Mouse (Mus musculus): ENCODE results near the gene St6gal1.

St6gal1 gene

DNA sequence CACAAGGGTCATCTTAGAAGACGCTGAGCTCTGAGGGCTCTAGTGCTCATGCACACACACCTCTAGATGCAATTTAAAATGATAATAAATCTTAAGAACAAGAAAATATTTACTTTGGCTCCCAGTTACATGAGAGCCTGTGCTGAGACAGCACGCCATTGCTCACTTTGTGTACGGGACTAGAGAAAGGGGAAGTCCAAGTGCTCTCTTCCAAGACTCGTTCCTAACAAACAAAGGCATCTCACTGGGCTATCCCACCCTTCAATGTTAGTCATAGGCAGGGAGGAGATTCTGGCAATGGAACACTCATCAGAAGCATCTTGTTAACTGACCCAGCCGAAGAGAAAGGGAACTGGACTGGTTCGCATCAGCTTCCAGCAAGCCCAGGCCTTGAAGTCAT, 108.1 kb downstream of the St6gal1 start:
- DNase-seq (ENCODE audit: low read depth, low spot score) = no peak

GRCm38 (mm10) chr16:23333875-23334551, 109.5 kb downstream of the St6gal1 start:
- DNase-seq (ENCODE audit: low read depth, low spot score) = no peak

GRCm38 (mm10) chr16:23337317-23337716, 112.8 kb downstream of the St6gal1 start:
- DNase-seq (ENCODE audit: low read depth, low spot score) = no peak

GRCm38 (mm10) chr16:23341254-23341653, 116.7 kb downstream of the St6gal1 start:
- DNase-seq (ENCODE audit: low read depth, low spot score) = no peak

DNA sequence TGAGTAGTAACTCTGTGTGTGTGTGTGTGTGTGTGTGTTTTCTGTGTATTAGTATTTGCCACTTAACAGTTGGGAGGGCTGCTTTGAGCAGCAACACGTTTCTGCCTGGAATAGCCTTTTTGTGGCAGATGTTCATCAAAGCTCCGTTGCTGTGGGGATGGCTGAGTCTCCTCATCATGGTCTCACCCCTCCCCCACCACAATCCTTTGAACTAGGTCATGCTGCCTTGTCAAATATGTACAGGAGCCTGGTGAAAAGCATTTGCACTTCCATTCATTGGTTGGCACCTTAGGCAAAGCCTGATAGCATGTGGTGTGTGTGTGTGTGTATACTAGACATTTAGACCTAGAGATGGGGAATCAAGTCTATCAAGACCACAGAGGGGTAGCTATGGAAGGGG, 126.3 kb downstream of the St6gal1 start:
- no peak for DNase-seq (ENCODE audit: low read depth, low spot score)

GRCm38 (mm10) chr16:23361031-23361430, 136.5 kb downstream of the St6gal1 start:
- DNase-seq (ENCODE audit: low read depth, low spot score) = no peak

GRCm38 (mm10) chr16:23361434-23361970, 137.0 kb downstream of the St6gal1 start:
- no peak for DNase-seq (ENCODE audit: low read depth, low spot score)

GRCm38 (mm10) chr16:23364328-23364990, 139.9 kb downstream of the St6gal1 start:
- DNase-seq (ENCODE audit: low read depth, low spot score) = no peak

- no peak for DNase-seq (ENCODE audit: low read depth, low spot score)
These were observed 144.6 kb downstream of the St6gal1 start for GRCm38 (mm10) chr16:23369124-23369523.

DNA sequence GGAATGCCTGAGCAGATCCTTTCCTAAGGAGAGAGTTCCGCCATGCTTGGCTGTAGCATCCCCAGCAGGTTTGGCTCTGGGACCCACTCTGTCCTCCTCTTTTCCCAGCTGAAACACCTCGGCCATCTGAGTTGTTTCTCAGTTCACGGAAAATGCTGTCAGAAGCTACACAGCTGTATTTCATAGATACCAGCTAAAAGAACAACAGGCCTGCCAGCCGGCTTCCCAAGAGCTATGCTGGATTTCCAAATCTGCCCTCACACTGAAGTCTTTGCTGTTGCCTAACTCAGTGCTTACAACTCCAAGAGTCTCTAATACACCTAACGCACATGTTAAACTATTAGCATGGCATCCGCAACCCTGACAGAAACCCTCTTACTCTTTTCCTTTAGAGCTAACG, 146.2 kb downstream of the St6gal1 start:
- DNase-seq (ENCODE audit: low read depth, low spot score) = no peak

DNA sequence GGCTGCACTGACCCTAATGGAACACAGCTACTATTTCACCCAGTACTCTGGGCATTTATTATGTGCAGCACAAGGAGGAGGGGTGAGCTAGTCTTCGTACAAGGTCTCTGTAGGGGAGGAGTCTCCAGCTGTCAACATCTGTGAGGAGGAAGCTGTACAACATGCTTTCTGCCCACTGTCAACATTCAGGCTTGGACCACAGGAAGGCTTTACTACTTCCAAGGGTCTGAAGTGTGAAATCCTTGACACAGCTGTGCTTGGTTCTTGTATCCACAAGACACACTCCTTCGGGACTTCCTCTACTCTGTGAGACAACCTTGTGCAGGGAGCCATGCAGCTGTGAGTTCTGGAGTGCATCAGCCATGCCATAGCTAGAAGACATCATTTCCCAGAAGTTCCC, 147.8 kb downstream of the St6gal1 start:
- no peak for DNase-seq (ENCODE audit: low read depth, low spot score)

GRCm38 (mm10) chr16:23374068-23374467, 149.5 kb downstream of the St6gal1 start:
- no peak for DNase-seq (ENCODE audit: low read depth, low spot score)

- no peak for DNase-seq (ENCODE audit: low read depth, low spot score)
These were observed 150.4 kb downstream of the St6gal1 start for GRCm38 (mm10) chr16:23374938-23375337.

DNA sequence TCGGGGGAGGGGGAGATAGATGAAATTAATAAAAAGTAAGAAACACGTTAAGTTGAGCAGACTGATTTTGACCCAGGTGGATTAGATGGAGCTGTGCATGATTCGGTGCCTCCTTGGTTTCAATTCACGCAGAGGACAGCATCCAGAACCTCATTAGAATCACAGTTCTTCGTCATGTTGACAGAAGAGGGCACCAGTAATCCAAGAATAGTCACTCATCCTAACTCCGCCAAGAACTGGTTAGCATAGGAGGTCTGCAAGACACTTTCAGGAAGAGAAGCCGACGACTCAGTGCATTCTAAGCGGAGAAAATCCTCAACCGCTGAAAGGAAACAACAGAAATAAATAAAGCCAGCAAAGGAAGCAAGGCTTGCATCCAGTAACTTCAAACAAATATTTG, 151.6 kb downstream of the St6gal1 start:
- DNase-seq (ENCODE audit: low read depth, low spot score) = no peak

- DNase-seq (ENCODE audit: low read depth, low spot score) = no peak
These were observed 155.1 kb downstream of the St6gal1 start for GRCm38 (mm10) chr16:23379536-23380230.

DNA sequence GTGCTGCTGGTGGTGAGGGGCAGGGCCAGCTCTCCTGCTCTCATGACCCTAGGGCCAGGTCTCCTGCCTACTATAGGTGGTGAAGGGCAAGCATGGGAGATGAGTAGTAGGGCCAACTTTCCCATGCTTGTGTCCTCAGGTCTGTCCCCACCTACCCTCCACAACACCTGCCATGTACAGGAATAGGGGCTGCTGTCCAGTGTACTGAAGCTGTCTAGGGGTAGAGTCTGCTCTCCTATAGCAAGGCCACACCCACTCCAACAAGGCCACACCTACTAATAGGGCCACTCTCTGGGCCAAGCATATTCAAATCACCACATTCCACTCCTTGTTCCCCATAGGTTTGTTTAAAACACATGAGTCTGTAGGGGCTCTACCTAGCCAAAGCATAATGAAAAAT, 159.8 kb downstream of the St6gal1 start:
- DNase-seq (ENCODE audit: low read depth, low spot score) = no peak

DNA sequence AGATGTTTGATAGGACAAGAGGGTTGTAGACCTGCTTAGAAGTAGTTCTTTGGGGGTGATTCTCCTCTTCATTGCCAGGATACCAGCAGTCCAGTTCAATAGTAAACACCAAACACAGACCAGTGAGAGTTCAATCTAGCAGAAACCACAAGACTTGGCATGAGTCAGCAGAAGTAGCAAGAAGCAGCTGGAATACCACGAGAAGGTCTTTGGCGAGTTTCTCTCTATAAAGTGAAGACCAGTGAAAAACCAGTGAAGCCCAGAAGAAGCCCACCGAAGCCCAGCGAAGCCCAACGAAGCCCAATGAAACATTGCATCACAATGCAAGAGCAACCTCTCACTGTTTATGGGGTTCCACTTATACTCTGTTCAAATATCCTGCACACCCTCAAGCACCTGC, 173.4 kb downstream of the St6gal1 start:
- DNase-seq (ENCODE audit: low read depth, low spot score) = no peak

- no peak for DNase-seq (ENCODE audit: low read depth, low spot score)
These were observed 176.9 kb downstream of the St6gal1 start for GRCm38 (mm10) chr16:23401463-23401862.

DNA sequence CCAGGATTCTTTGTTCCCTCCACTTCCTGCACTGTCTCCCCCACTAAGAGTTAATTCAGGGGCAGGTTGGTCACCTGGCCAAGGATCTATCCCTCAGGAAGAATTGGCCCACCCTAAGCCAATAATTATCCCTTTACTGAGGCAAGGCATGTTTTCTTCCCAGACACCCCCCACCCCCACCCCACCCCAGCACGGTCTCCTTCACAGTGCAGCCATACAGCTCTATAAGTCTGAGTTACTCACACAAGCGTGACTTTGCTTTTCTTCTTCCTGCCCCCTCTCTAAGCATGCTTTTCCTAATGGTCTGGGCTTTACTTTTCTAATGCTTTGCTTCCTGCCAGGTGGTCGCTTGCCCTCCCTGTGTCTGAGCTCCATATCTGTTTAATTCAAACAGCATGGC, 177.4 kb downstream of the St6gal1 start:
- no peak for DNase-seq (ENCODE audit: low read depth, low spot score)

GRCm38 (mm10) chr16:23403008-23403755, 178.6 kb downstream of the St6gal1 start:
- DNase-seq (ENCODE audit: low read depth, low spot score) = peak; percentile 76
